Mouse (Mus musculus) forebrain, embryonic 13.5 days (tissue): ENCODE measurements at regions not wholly inside any gene's neighbourhood (a gene's known extent, or its start where the extent isn't known, plus 50 kb on each side); places are given as distances from the start of the nearest gene placed in this dataset.

ENCODE experiments used
- ATAC-seq: fragments of 200-750 bp; cut with Nextera tagmentation; 2 replicates; pipeline ENCODE4 v1.8.0; 2017
- H3K27ac ChIP-seq: fragments of 300-500 bp; sonication (generic); 2 replicates; pipeline ENCODE4 v1.5.1; 2015; ENCODE audit warnings: inconsistent platforms, mild to moderate bottlenecking, moderate library complexity
- H3K27me3 ChIP-seq: fragments of 300-500 bp; sonication (generic); 2 replicates; pipeline ENCODE4 v1.6.1; 2015; ENCODE audit warnings: mild to moderate bottlenecking, inconsistent platforms
- H3K36me3 ChIP-seq: fragments of 300-500 bp; sonication (generic); 2 replicates; pipeline ENCODE4 v1.6.1; 2015; ENCODE audit warnings: mild to moderate bottlenecking, inconsistent platforms; ENCODE audit not compliant: poor library complexity, severe bottlenecking
- H3K4me1 ChIP-seq: fragments of 300-500 bp; sonication (generic); 2 replicates; pipeline ENCODE4 v1.6.1; 2015; ENCODE audit warnings: inconsistent platforms
- H3K4me2 ChIP-seq: fragments of 300-500 bp; sonication (generic); 2 replicates; pipeline ENCODE4 v1.6.1; 2015; ENCODE audit warnings: inconsistent platforms, mild to moderate bottlenecking, moderate library complexity
- H3K4me3 ChIP-seq: fragments of 300-500 bp; sonication (generic); 2 replicates; pipeline ENCODE4 v1.5.1; 2015; ENCODE audit warnings: mild to moderate bottlenecking, inconsistent platforms
- H3K9ac ChIP-seq: fragments of 300-500 bp; sonication (generic); 2 replicates; pipeline ENCODE4 v1.6.1; 2015; ENCODE audit warnings: mild to moderate bottlenecking, inconsistent platforms
- H3K9me3 ChIP-seq: fragments of 300-500 bp; sonication (generic); replicated peaks from 2 replicates; pipeline ENCODE4 v1.6.1; 2016; ENCODE audit warnings: inconsistent platforms
- WGBS: fragments of 180-500 bp; shearing (Covaris S2); methylation state at CpG from one replicate; pipeline ENCODE4 v1.1.7; 2015; 5-methylcytosine and 5-hydroxymethylcytosine counted together

DNA sequence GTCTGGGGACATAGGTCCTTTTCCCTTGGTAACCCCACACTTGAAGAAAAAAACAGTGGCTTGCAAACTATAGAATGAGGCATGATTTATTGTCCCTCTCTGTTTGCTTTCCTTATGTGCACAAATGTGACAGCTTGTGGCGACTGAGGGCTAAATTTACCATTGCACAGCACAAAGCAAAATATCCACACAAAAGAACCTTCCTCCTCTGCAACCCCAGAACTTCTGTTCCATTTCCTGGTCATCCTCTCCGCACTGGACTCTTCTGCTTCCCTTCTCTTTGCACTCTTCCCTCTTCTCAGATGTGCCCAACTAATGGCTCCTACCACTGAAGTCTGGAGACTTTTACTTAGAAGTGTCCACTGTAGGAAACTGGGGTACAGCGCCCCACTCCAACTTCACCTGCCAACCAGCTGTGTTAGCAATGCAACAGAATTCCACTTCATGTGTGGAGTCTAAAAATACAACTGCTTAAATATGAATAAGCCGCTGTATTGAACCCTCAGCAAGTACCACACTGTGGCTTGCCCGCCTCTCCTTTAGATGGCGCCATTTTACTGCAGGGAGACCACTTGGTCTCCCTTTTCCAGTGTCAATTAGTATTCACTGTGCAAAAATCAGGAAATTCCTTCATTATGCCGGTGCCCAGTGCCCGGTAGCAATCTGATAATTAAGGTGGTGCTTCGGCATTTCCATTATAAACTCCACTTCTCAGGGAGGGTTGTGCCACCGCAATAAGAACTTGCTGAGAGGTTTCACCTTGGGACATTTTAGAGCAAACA is 199.6 kb downstream of the Foxa2 start:
- WGBS = 24% methylated on average over 10 of the region's 10 CpGs

DNA sequence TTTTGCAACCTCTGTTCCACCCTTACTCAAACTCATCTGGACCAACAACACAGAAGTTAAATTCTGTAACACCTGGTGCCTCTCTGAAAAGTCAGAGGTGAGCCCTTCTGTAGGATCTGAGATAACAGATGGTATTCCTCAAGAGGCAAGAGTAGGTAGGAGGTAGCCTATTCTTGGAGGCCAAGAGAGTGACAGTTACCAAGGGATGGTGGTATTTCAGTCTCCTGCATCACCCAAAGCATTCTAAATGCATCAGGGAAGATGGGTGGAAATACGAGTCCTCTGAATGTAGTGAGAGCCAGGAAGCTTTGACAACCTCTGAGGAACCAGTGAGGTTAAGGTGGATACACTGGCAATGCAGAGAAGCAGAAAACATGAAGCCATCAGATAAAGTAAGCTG is 201.5 kb downstream of the Foxa2 start:
- no peaks in the 10 kb centered on the region; the same call in 1 of the 2 replicates for H3K27me3 ChIP-seq
- no peaks in the 10 kb centered on the region for H3K36me3 ChIP-seq
- no peak overlapping the region for H3K27ac ChIP-seq
- ATAC-seq = no peak
- H3K4me2 ChIP-seq = no peak overlapping the region
- H3K4me3 ChIP-seq = no peak overlapping the region
- no peaks in the 10 kb centered on the region for H3K4me1 ChIP-seq
- H3K9me3 ChIP-seq = no peaks in the 10 kb centered on the region
- WGBS = 67% methylated on average over 1 of the region's 1 CpGs
- H3K9ac ChIP-seq = no peak overlapping the region

More for the DNA sequence above, 199.6 kb downstream of the Foxa2 start:
- Histone ChIP-seq H3K4me3 (no peak overlapping the region), H3K4me1 (no peaks in the 10 kb centered on the region), H3K9me3 (no peaks in the 10 kb centered on the region), H3K9ac (no peak overlapping the region), H3K27ac (no peak overlapping the region), H3K36me3 (no peaks in the 10 kb centered on the region), H3K27me3 (no peaks in the 10 kb centered on the region; the same call in 1 of the 2 replicates), H3K4me2 (no peak overlapping the region)
- ATAC-seq = peak; percentile 71; the same call in 1 of the 2 replicates

DNA sequence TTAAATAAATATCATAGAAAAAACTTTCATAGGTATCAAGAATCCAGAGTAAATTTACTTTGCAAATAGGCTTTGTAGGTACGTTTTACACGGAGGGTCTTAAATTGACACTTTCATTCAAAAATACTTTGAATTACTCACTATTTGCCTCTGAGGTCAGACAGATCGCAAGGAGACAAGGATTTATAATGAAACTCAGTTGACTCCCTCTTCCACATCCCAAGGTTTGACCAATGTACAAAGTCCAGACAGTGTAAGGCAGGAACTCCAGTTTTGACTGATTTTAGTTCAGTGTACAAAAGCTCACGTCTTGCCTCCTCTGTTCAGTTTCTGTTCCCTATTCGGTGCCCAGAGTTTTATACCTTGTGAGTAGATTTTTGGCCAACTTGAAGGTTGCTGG is 205.8 kb downstream of the Foxa2 start:
- Histone ChIP-seq H3K9me3 (no peaks in the 10 kb centered on the region), H3K4me3 (no peak overlapping the region), H3K9ac (no peak overlapping the region), H3K4me2 (no peak overlapping the region), H3K36me3 (no peaks in the 10 kb centered on the region), H3K27me3 (no peaks in the 10 kb centered on the region; the same call in 1 of the 2 replicates), H3K27ac (no peak overlapping the region), H3K4me1 (no peaks in the 10 kb centered on the region)
- no peak for ATAC-seq
- WGBS = 82% methylated on average over 5 of the region's 5 CpGs

DNA sequence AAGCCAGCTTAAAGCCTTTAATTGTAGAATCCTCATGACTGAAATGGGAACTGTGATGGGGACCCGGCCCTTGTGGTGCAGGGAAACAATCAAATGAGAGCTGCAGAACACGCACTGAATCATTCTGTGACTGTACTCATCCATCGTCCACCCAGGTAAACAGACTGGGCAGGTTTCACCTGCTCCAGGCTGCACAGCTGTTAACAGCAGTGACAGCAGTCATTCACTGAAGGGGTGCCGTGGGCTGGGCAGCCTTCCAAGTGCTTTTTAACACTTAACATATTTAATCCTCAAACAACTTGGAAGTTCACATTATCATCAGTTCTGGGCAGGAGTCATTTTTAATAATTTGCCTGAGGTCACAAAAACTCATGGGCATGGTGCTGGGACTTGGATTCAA is 208.2 kb downstream of the Foxa2 start:
- no peaks in the 10 kb centered on the region for H3K9me3 ChIP-seq
- WGBS = 80% methylated on average over 4 of the region's 4 CpGs
- no peak for ATAC-seq
- H3K27me3 ChIP-seq = no peaks in the 10 kb centered on the region
- no peaks in the 10 kb centered on the region for H3K4me1 ChIP-seq
- no peak overlapping the region for H3K4me3 ChIP-seq
- H3K27ac ChIP-seq = no peak overlapping the region
- H3K36me3 ChIP-seq = no peaks in the 10 kb centered on the region
- no peak overlapping the region for H3K9ac ChIP-seq
- H3K4me2 ChIP-seq = no peak overlapping the region

GRCm38 (mm10) chr2:147830551-147830950 is 216.2 kb downstream of the Foxa2 start:
- Histone ChIP-seq H3K27ac (no peak overlapping the region), H3K4me1 (no peaks in the 10 kb centered on the region), H3K9ac (no peak overlapping the region), H3K27me3 (no peaks in the 10 kb centered on the region), H3K4me2 (no peak overlapping the region), H3K4me3 (no peak overlapping the region), H3K9me3 (no peaks in the 10 kb centered on the region), H3K36me3 (no peaks in the 10 kb centered on the region)
- ATAC-seq = no peak
- WGBS = 56% methylated on average over 6 of the region's 6 CpGs

GRCm38 (mm10) chr2:147816951-147817350 is 229.8 kb downstream of the Foxa2 start:
- H3K36me3 ChIP-seq = no peaks in the 10 kb centered on the region
- no peak overlapping the region for H3K9ac ChIP-seq
- no peaks in the 10 kb centered on the region for H3K9me3 ChIP-seq
- no peak overlapping the region for H3K4me2 ChIP-seq
- WGBS = 88% methylated on average over 3 of the region's 3 CpGs
- no peaks in the 10 kb centered on the region for H3K4me1 ChIP-seq
- ATAC-seq = no peak
- no peak overlapping the region for H3K4me3 ChIP-seq
- no peaks in the 10 kb centered on the region for H3K27me3 ChIP-seq
- no peak overlapping the region for H3K27ac ChIP-seq

- Histone ChIP-seq H3K4me2 (no peak overlapping the region), H3K4me3 (no peak overlapping the region), H3K4me1 (no peaks in the 10 kb centered on the region), H3K27ac (no peak overlapping the region), H3K27me3 (no peaks in the 10 kb centered on the region), H3K36me3 (no peaks in the 10 kb centered on the region), H3K9me3 (no peaks in the 10 kb centered on the region), H3K9ac (no peak overlapping the region)
- no peak for ATAC-seq
- 81% methylated on average over 3 of the region's 3 CpGs for WGBS
Observed at GRCm38 (mm10) chr2:147814231-147814630, 232.5 kb downstream of the Foxa2 start.

- no peak overlapping the region for H3K27ac ChIP-seq
- H3K27me3 ChIP-seq = no peaks in the 10 kb centered on the region
- H3K4me2 ChIP-seq = no peak overlapping the region
- no peaks in the 10 kb centered on the region for H3K36me3 ChIP-seq
- H3K4me1 ChIP-seq = no peaks in the 10 kb centered on the region
- no peak for ATAC-seq
- H3K9me3 ChIP-seq = no peaks in the 10 kb centered on the region
- no peak overlapping the region for H3K4me3 ChIP-seq
- no peak overlapping the region for H3K9ac ChIP-seq
- WGBS = 90% methylated on average over 2 of the region's 2 CpGs
Observed at GRCm38 (mm10) chr2:147813516-147813915, 233.3 kb downstream of the Foxa2 start.

- H3K27me3 ChIP-seq = no peaks in the 10 kb centered on the region
- H3K36me3 ChIP-seq = no peaks in the 10 kb centered on the region
- 37% methylated on average over 5 of the region's 5 CpGs for WGBS
- no peak overlapping the region for H3K4me2 ChIP-seq
- H3K4me1 ChIP-seq = no peaks in the 10 kb centered on the region
- no peak overlapping the region for H3K27ac ChIP-seq
- no peak overlapping the region for H3K9ac ChIP-seq
- H3K9me3 ChIP-seq = no peaks in the 10 kb centered on the region
- ATAC-seq = peak; percentile 51; the same call in 1 of the 2 replicates
- H3K4me3 ChIP-seq = no peak overlapping the region
Observed at GRCm38 (mm10) chr2:147808036-147808675, 238.6 kb downstream of the Foxa2 start.

GRCm38 (mm10) chr2:147803102-147803501 is 243.7 kb downstream of the Foxa2 start:
- no peak overlapping the region for H3K27ac ChIP-seq

GRCm38 (mm10) chr2:147791434-147791833 is 255.3 kb downstream of the Foxa2 start:
- H3K9me3 ChIP-seq = no peaks in the 10 kb centered on the region
- H3K27me3 ChIP-seq = 0 out of 2 replicates have a peak, but pooled peaks cover 4% of the 10 kb centered on the region
- ATAC-seq = no peak
- H3K4me3 ChIP-seq = no peak overlapping the region
- H3K9ac ChIP-seq = no peak overlapping the region
- no peak overlapping the region for H3K27ac ChIP-seq
- H3K4me2 ChIP-seq = no peak overlapping the region
- no peaks in the 10 kb centered on the region for H3K36me3 ChIP-seq
- 83% methylated on average over 8 of the region's 8 CpGs for WGBS
- no peaks in the 10 kb centered on the region for H3K4me1 ChIP-seq

More at GRCm38 (mm10) chr2:147803102-147803501, 243.7 kb downstream of the Foxa2 start:
- ATAC-seq = no peak
- no peak overlapping the region for H3K4me3 ChIP-seq
- no peaks in the 10 kb centered on the region for H3K9me3 ChIP-seq
- H3K4me1 ChIP-seq = no peaks in the 10 kb centered on the region
- no peaks in the 10 kb centered on the region for H3K27me3 ChIP-seq
- H3K4me2 ChIP-seq = no peak overlapping the region
- WGBS = 17% methylated on average over 4 of the region's 4 CpGs
- no peak overlapping the region for H3K9ac ChIP-seq
- H3K36me3 ChIP-seq = no peaks in the 10 kb centered on the region

DNA sequence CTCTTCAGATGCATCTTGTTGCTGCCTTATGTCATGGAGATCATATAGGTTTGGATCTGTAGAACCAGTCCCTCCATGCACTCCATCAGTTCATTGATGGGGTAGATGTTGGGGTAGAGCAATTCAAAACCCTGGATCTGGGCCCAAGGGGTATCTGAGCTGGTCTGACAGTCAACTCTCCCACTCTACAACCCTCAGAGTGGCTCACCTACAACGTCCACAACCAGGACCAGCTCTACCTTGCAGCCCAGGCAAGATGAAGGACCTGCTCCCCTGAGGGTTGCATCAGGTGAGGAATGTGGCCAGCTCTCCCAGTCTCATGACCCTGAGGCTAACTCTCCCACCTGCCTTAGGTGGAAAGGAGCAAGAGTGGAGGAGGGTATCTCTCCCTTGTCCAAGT is 256.9 kb downstream of the Foxa2 start:
- no peaks in the 10 kb centered on the region for H3K4me1 ChIP-seq
- H3K4me3 ChIP-seq = no peak overlapping the region
- no peak overlapping the region for H3K4me2 ChIP-seq
- H3K36me3 ChIP-seq = no peaks in the 10 kb centered on the region
- 72% methylated on average over 1 of the region's 1 CpGs for WGBS
- H3K9me3 ChIP-seq = no peaks in the 10 kb centered on the region
- ATAC-seq = peak; percentile 48; the same call in 1 of the 2 replicates
- H3K9ac ChIP-seq = no peak overlapping the region
- H3K27me3 ChIP-seq = 0 out of 2 replicates have a peak, but pooled peaks cover 4% of the 10 kb centered on the region
- H3K27ac ChIP-seq = no peak overlapping the region
